Mouse (Mus musculus) heart, postnatal 10 days (tissue): Measurements from ENCODE around the gene Snd1. TPM values are rescaled to one million over a fixed set of nuclear protein-coding genes. Genes with fewer than 3 reads are reported as not detected.

Experiments used
- DNase-seq, 2 experiments: peaks; one replicate each; pipeline ENCODE4 v3.0.0; 2021
- intact Hi-C: fragments of 180-260 bp; cut with DNase I; formaldehyde crosslinking; loops from one replicate; pipeline ENCODE4 v1.15.1; 2025
- total RNA-seq, 2 experiments: library from RNA; stranded (reverse); gene quantifications; 2 replicates each; pipeline ENCODE4 v1.2.3; 2021

The Snd1 gene
- total RNA-seq, 2 experiments from 2014 or later, result 91.2 to 105 TPM

DNA sequence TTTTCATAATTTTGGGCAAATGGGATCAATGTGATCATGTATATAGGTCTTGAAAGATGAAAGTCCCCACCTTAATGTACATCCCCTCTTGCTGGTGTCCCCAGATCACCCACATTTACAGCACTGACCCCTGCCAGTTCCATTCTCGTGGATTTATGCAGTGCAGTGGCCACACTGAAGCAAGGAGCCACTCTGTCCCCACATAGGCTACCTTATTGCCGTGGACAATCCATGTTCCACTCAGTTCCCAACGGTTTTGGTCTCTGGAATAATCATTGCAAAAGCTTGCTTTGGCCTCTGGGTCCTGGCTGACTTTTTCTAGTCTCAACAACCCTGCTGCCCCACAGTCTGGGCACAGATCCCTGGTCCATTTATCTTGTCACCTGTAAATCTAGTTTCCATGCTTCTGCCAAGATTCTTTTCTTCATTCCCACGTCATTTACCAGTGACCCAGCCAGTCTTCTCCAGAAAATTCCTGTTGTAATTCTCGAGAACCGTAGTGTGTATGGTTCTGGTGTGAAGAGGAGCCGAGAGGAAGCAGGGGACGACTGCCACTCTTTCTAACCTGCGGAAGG lies 375.5 kb downstream of the Snd1 start:
- intact Hi-C loops, result no loop called here
- no peak for DNase-seq

DNA sequence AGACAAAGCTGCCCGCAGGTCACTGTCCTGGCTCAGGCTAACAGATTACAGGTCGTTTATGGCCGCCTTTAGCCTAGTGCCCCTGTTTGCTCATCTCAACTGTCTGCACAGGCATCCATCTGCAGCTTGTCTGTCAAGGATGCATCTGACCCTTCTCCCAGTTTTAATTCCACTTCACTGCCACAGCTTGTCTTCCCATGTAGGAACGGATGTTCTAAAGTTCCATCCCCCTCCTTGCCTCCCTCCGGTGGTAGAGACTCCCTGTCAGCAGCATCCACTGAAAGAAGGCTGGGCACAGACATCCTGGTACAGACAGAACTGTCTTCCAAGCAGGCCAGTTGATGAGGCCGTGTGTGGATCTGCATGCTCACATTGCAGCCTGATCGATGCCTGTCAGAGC lies 377.4 kb downstream of the Snd1 start:
- no peak for DNase-seq
- intact Hi-C loops, result no loop called here

DNA sequence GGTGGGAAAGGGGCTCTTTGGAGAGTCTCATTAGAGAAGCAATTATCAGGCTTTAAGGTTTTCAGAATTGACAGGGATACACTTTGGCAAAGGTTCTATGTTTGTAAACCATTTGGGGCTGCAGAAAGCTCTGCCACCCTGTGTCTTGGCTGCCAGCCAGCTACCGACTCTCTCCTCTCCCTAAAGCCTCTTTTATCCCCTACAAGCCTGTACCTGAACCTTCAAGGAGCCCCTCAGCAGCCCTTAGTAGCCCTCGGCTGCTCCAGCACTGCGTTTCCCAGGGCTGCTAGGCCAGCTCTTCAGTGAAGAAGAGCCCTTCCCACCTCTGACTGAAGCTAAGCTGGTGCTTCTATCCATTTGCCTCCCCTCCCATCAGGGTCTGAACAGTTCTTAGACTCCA lies 378.2 kb downstream of the Snd1 start:
- intact Hi-C loops, result no loop called here
- no peak for DNase-seq

DNA sequence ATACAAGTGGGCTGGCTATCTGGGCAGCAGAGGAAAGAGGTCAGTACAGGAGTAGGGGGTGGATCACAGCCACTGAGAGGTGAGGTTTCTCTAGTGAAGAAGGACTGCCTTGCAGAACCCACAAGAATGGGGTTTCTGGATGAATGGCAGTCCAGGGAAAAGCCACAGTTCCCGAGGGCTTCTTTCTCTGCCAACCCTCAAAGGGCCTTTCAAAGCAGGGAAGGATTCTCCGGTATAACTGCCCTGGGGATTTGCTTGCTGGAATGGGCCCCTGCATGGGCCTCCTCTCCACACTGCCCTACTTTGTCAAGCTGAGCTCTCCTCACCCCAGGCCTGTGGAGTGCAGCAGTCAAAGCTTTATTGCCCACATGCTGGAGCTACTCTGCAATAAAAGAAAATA lies 378.7 kb downstream of the Snd1 start:
- intact Hi-C loops, result no loop called here
- no peak for DNase-seq

DNA sequence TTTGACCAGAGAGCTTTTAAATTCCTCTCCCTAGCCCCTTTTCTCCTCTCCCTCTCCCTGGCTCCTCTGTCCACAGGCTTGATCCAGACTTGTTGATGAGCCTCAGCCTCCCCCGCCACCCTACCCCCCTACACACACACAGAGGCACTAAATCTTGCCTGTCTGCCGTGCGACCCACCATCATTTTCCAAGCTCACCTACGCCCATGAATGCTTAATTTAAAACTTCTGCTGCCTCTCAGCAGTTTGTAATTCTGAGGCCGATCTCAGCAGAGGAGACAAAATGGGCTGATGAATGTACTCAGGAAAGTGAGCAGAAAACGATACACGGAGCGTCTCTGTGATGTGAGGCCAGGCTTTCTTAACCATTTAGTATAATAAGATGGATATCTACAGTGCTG lies 379.7 kb downstream of the Snd1 start:
- DNase-seq, result no peak
- intact Hi-C loops, result no loop called here

DNA sequence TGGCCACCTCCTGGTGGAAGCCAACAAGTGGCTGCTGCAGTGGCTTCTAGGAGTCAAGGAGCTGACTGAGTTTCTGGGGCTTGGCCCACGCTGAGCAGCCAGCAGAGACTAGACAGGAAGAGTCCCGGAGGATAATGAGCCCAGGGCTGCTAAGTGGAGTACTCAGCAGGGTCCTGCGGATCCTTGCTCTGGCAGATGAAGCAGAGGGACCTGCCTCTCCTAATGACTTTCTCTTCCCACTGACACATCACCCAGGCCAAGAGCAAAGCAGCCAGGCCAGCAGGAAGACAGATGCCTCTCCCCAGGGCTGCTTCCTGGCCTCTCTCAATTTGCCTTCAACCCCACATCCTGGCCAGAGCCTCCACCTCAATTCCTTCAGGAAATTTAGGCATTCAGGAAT lies 380.5 kb downstream of the Snd1 start:
- DNase-seq, result peak in 1 of 2 experiments; percentile 26
- intact Hi-C loops, result no loop called here

DNA sequence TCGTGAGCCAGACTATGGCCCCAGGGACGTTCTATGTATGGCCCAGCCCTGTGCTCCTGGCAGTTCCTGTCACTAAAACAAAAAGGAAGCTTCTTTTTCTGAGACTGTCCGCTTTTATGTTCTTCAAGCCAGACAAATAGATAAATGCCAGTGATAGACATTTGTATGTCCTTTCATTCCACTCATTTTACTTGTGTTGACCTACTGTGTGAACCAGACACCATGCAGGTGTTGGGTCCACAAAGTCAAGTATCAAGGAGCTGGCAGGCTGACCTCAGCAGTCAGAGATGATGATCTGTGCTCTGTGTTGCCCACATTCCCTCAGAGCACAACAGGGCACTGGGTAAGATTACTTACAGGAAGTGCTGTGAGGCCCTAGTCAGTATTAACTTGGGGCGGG lies 381.9 kb downstream of the Snd1 start:
- no peak for DNase-seq
- intact Hi-C loops, result no loop called here

DNA sequence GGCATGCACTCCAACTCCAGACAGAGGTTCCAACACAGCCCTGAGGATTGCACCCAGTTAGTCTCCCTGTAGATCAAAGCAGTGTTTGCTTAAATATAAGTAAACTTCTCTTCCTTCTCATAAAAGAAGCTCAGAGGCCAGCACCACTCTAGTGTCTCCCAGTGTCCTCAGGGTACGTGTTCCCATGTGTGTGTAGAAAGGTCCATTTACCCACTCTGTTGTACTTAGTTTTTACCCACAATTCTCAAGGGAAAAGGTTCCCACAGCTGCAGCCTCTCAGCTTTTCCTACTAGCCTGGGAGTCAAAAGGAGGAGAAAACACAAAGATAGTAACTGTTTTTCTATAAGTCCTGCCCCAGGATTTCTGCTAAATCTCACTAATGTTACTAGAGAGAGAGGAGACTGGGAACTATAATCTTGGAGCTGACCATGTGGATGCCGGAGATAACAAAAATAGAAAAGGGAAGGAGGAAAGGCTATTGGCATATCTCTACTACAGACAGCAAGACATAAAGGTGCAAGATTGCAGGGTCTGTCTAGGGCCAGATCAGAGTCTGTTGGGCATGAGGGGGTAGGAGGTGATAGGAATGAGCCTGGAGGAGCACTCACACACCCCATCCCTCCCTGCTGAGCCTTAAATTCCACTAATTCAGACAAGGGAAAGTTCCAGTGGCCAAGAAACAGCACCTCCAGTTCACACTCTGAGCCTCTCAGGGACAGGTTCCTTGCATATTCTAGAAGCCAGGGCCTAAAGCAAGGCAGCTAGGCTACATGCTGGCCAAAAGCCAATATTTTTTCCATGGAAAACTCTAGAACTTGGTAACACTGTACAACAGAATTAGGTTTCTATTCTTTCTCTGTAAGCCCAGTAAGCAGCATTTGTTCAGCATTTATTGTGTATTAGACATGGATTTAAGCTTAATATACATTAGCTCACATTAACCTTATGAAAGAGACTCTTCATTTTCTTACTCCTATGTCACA lies 382.6 kb downstream of the Snd1 start:
- DNase-seq, result no peak
- intact Hi-C loops, result no loop called here

DNA sequence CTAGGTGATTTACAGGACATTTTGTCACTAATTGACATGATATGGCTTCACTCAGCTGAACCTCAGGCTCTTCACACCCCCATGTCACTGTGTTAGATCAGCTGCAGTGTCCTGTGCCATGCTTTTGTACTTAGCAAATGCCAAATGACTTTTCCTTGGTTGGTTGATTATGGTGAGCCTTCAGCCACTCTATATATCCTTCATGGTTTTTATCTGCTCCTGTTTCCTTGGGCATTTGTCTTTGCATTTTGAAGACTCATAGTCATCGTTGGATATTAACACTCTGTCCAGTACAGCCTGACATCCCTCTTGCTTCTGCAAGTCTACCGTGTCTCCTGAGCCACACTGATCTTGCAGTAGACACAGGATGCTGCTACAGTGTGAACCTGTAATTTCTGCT lies 384.2 kb downstream of the Snd1 start:
- no peak for DNase-seq
- intact Hi-C loops, result no loop called here

DNA sequence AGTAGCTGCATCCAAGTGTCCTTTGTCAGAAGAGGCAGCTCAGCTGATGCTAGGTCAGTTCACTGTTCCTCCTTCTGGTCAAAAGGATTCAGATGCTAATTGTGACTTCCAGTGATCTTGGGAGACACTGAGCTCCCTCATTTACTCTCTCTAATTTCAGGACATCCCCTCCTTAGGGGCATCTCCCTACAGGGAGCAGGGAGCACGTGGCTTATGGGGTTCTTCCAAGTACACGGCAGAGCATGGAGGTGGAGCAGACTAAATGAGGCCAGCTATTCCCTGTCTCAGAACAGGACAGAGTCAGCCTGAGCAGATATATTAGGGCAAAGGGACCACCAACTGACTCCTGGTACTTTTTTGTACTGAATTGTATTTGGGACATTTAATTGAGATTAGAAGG lies 385.5 kb downstream of the Snd1 start:
- intact Hi-C loops, result no loop called here
- DNase-seq, result no peak

DNA sequence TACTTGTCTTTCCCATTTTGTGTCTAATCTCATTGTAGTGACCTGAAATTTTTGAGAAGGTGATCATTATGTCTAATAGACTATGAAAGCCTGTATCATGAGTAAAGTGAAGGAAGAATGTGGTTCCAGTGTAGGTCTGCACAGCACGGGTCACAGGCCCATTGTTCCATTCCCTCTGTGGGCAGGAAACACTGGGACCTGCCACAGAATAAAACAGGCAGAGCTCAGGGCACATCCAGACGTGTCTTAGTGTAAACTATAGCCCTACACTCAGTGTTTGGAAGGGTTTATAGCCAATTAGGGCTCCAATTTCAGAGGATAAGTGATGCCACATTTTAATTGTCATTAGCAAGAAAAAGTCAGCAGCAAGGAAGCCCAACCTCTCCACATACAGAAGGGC lies 386.0 kb downstream of the Snd1 start:
- intact Hi-C loops, result no loop called here
- DNase-seq, result no peak

DNA sequence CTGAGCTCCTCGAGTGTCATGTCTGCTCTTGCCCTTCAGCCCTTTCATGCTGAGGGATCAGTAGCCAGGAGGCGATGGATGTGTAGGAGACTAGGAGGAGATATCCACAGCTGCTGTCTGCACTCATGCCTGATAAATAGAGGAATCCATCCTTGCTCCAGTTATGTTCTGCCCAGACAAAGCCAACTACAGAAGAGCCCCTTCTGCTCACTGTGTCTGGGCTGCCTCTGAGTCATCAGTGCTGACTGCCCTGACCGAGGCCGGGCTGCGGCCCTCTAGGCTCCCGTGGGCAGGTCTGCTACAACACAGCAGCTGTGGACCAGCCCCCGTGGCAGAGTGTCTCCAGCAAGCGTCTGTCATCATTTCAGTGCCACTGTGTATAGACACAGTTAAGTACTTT lies 387.4 kb downstream of the Snd1 start:
- no peak for DNase-seq
- intact Hi-C loops, result no loop called here

DNA sequence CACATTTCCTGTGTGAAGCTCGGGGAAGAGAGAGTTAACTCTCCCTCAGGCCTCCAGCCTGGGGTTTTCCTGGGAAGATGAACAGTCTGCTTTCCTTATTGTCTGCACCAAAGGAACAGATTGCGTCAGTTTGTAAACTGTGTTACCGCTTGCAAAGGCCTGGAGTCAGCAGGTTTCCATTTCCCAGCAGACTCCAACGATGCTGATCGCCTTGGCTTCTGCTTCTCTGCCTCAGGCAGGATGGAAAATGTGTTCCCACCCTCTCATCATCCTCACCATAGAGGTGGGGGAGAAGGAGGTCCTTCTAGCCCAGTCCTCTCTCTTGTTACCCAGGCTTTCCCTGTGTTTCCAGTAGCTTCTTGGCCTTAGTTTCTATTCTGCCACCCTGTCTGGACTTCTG lies 389.7 kb downstream of the Snd1 start:
- intact Hi-C loops, result no loop called here
- peak in 1 of 2 experiments; percentile 22 for DNase-seq

DNA sequence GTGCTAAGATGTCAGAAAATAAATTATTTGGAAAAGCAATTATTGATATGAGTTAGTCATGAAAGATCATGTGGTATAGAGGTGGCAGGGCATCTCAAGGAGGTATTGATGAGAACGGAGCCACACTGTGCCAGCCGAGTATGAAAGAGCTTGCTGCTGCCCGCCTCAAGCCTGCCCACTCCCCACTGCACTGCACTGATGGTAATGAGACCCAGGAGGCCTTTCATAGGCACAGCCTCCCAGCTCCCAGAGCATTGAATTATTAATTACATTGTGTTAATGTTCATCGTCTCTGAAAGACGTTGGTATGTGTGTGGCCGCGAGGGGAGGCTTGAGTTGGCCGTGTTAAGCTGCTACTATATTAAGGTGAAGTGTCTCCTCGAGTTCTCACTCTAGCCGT lies 390.2 kb downstream of the Snd1 start:
- no peak for DNase-seq
- intact Hi-C loops, result no loop called here

DNA sequence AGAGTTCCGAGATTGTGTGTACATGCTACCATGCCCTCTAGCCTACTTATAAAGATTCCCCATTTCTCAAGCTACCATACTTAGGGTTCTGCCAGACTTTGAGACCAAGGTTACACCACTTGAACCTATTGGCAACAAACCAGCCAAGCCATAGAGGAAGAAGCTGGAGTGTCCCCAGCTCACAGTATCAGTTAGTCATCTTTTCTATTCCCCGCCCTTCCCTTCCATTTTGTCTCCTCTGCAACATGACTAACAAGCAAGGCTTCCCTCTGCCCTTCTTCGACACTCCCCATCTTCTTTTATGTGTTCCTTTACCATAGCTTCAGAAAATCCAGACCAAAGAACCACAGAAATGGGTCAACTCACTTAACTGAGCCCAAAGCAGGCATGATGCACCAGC lies 391.3 kb downstream of the Snd1 start:
- intact Hi-C loops, result no loop called here

DNA sequence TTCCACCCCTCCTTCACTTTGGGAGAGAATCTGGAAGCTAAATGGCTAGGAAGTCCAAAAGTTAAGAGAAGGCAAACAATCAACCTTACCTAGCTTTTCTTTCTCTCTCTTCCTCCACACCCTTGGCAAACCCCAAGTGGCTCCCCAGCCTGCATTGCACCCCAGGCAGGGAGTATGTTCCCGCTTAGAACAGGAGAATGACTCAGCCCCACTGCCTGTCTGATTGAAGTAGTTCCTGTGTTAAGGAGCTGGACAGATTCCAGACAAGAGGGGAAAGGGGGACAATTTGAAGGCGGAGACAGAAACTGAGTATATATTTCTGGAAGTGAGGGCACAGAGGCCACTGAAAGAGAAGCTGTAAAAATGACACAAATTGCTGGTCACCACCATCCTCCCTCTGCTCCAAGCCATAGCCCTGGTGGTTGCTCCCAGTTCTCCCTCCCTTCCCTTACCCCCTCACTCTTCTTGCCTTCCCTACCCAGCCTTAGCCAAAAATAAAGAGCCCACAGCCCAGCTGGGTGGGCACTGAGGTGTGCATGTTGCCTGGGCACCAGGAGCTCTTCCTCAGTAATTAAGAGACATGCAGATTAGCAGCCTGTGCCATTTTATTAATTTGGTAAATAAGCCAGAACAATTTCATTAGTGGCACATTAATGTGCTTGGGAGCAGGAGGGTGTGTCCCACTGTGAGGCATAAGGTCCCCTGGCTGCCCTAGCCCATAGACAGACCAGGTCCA lies 392.7 kb downstream of the Snd1 start:
- intact Hi-C loops, result no loop called here
- DNase-seq, result no peak

More for the DNA sequence above, 391.3 kb downstream of the Snd1 start:
- no peak for DNase-seq

DNA sequence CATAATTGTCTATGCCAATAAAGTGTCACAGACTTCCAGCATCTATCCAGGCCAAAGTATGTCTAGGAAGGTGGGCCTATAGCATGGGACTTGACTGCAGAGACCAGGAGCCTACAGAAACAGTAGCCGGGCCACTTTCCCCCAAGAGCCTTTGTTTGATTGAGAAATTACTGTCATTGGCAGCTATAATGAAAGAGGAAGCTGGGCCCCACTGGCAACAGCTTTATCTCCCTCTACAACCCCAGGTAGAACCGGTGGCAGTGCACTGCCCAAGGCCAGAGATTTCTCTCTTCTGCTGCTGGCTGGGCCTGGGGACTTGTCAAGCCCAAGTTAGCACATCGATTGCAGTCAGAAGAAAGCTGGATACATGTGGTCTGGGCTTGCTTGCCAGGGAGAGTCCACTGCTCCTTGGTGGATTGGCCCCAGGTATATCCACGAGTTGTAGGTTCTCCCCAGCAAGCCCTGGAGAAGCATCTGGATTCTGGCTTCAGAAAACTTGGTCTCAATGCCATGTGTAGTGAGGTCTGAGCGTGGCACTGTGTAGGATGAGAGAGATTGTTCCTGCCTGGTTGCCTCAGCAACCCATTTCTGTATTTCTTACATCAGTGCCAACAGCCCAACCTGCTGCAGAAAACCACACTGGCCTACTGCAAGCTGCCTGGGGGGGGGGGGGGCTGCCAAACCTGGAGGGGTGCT lies 396.9 kb downstream of the Snd1 start:
- DNase-seq, result no peak
- intact Hi-C loops, result no loop called here

DNA sequence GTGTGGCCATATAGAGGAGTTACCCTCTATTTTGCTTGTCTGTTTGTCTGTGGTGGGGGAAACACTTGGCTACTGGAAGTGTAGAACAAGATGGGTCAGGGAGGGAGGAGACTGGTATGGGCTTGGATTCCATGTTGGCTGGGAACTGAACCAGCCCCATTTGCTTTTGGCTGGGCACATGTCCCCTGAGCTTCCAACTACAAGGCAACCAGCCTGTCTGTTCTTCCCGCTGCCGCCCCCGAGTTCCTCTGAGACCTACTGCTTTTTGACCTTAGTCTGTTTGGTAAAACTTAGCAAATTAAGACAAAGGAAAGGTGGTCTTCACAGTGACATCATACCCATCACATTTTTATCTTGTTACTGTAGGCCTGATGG lies 397.5 kb downstream of the Snd1 start:
- no peak for DNase-seq
- intact Hi-C loops, result no loop called here

DNA sequence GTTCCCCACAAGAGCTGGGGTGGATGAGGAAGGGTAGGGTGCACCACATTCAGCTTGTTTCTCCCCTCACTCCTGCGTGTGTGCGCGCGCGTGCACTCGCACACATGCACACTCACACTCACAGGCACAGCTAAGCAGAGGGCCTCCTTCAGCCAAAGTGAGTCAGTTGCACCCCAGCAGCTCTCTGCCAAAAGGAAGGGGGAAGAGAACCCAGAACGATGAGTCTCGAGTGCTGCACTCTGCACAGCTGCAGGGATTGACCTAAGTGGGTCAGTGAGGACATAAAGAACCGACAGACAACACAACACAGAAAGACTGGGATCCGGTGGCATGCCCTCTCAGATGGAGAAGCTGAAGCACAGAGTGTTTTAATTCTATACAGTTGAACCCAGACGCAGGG lies 399.1 kb downstream of the Snd1 start:
- intact Hi-C loops, result no loop called here
- DNase-seq, result no peak

DNA sequence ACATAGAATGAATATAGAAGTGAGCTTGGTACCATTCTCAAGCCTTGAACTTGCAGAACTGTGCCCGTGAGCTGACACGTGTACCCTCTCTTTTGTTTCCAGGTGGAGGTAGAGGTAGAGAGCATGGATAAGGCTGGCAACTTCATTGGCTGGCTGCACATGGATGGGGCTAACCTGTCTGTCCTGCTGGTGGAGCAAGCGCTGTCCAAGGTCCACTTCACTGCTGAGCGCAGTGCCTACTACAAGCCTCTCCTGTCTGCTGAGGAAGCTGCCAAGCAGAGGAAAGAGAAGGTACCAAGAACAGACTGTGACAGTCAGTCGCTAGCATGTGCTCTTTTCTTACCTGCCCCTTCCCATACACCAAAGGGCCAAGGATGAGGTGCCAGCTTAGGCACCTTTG lies 399.8 kb downstream of the Snd1 start:
- DNase-seq, result no peak
- intact Hi-C loops, result no loop called here

DNA sequence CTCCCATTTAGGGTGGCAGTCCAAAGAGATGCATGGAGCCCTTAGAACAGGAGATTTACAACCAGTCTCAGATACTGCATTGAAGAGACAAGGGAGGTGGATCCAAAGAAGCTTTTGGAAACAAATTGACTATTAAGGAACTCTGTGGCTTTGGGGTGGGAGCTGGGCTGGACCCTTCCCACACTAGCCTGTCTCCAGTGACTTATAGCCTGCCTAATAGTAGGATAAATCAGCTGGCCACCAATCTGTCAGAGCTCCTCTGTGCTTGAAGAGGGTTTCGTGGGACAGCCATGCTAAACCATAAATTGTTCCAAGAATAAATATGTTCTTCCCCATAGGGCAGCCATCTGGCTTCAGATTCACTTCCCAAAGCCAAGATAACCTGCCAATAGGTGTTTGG lies 400.4 kb downstream of the Snd1 start:
- intact Hi-C loops, result no loop called here
- no peak for DNase-seq
